Mouse (Mus musculus) G1E (cell line): ENCODE measurements around the gene Gemin8.

Experiments used
- CTCF ChIP-seq: IDR thresholded peaks from 2 replicates; pipeline ENCODE4 v1.5.1; 2012; ENCODE audit warnings: low read depth, low read length, inconsistent platforms, mixed read lengths
- GATA1 ChIP-seq: IDR thresholded peaks from 2 replicates; pipeline ENCODE4 v1.6.1; 2012; ENCODE audit warnings: borderline replicate concordance, low read length, inconsistent platforms, mixed read lengths
- GATA2 ChIP-seq: IDR thresholded peaks from 2 replicates; pipeline ENCODE4 v1.6.1; 2012; ENCODE audit warnings: low read depth, low read length, inconsistent platforms, borderline replicate concordance
- POLR2AphosphoS5 ChIP-seq: IDR thresholded peaks from 2 replicates; pipeline ENCODE4 v1.6.1; 2012; ENCODE audit warnings: low read depth, low read length, inconsistent platforms; ENCODE audit not compliant: insufficient replicate concordance
- TAL1 ChIP-seq: conservative IDR thresholded peaks from 2 replicates; pipeline ENCODE4 v1.6.1; 2012; ENCODE audit warnings: low read depth, low read length, inconsistent platforms, mixed read lengths

DNA sequence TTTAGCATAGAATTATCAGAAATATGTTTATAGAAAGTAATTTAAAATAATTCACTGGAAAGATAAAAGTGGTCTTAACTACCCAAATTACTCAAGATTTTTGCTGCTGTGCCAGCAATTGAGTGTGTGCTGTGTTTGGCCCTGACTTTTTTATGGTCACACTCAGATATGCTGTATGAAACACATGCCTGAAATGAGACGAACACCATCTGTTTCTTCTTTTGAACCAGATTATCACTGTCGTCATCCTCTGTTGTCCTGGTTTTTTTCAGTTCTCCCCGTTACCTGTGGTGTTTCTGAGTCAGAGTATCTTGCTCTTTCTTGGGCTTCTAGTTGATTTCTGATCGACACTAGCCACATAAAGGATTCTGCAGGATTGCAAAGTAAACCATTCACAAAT, 1.8 kb downstream of the Gemin8 start:
- TF ChIP-seq CTCF (no peak), POLR2AphosphoS5 (no peak), TAL1 (no peak), GATA1 (no peak), GATA2 (no peak)
